Mouse (Mus musculus): ENCODE results near the gene Acan.
A peak's percentile ranks its signal among the peaks of the same experiment; 100 is the strongest.

Acan gene

DNA sequence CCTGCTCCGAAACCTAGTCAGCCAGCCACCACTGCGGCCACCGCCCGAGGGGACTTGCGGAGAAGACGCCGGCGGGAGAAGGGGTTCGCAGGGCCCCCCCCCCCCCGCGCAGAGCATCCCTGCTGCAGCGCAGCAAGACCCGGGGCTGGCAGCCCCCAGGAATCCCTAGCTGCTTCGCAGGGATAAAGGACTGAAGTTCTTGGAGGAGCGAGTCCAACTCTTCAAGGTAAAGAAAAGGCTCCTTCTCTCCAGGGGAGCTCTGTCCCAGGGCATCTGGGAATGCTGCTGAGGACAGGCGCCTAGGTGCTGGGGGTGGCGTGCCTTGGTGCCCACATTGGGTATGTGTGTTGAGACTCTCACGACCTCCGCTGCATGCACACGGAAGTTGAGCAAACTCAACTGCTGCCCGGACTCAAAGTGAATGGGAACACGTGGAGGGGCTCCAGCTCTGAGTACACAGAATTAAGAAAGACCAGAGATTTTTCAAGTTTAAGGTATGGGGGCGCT, at the start of gene Acan:
Gene Acan (plus strand): TSS at position 101 of the 507 bp plus-strand sequence.
- no peak for DNase-seq (ENCODE audit: low spot score in 2 of 2)

- DNase-seq (ENCODE audit: low spot score in 2 of 2), result no peak
These were observed 31.9 kb upstream of the Acan start for GRCm38 (mm10) chr7:79021293-79021905.

- no peak for DNase-seq (ENCODE audit: low spot score in 2 of 2)
These were observed 24.1 kb upstream of the Acan start for GRCm38 (mm10) chr7:79029138-79029537.

- DNase-seq (ENCODE audit: low spot score in 2 of 2), result no peak
These were observed 19.5 kb upstream of the Acan start for GRCm38 (mm10) chr7:79033745-79034144.

- no peak for DNase-seq (ENCODE audit: low spot score in 2 of 2)
These were observed 18.8 kb upstream of the Acan start for GRCm38 (mm10) chr7:79034521-79034920.

GRCm38 (mm10) chr7:79052081-79052480, 1.2 kb upstream of the Acan start:
- no peak for DNase-seq (ENCODE audit: low spot score in 2 of 2)

DNA sequence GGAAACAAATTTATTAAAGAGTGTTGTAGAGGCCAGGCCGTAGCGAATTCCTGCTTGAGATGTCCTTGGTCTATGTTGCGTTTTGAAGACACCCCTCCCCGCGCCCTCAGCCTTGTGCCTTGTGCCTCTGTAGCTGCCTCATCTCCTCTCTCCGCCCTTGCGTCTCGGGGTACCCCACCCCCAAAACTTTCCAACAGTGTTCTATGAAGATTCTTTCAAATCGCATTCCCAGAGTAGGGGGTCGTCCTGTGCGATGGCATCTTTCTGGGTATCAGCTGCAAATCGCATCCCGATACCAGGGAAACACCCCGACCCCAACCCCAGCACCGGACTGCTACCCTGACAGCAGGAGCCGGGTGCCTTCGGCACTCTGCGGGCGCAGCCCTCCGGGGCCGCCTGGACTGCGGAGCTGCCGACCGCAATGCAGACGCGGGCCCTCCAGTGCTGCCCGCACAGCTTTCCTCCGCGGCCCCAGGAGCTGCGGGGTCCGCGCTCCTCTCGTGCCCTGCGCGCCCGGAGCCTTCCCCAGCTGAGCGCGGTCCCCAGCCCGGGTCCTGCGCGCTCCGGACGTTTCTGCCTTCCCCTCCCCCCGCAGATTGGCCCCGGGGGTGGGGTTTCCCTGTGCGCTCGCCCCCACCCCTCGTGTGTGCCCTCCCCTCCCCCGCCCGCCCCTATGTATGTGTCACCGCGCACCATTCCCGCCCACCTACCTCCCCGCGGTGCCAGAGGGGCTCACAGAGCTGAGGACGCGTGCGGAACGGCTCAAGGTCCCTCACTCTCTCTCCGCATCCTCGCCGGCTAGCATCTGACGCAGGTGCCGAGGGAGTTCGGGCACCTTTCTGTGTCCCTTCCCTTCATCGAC, 531 bp upstream of the Acan start:
- DNase-seq (ENCODE audit: low spot score in 2 of 2), result no peak

DNA sequence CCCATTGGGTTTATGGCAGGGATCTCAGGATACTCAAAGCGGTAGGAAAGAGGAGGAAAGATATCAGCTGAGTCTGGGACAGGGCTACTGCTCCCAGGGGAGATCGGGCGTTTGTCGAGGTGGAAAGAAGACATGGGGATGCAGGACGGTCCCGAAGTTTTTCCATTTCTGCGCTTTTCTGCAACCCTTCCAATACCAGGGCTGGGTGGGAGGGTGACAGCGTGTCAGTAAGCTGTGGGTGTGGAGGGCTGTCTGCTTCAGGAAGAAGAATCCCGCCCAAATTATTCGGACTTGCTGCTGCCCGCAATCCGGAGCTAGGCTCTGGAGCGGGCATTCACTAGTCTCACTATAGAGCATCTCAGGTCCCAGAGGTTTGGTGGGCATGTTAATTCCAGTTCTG, 828 bp downstream of the Acan start:
- DNase-seq (ENCODE audit: low spot score in 2 of 2), result no peak

- no peak for DNase-seq (ENCODE audit: low spot score in 2 of 2)
These were observed 5.3 kb downstream of the Acan start for GRCm38 (mm10) chr7:79058546-79058945.

DNA sequence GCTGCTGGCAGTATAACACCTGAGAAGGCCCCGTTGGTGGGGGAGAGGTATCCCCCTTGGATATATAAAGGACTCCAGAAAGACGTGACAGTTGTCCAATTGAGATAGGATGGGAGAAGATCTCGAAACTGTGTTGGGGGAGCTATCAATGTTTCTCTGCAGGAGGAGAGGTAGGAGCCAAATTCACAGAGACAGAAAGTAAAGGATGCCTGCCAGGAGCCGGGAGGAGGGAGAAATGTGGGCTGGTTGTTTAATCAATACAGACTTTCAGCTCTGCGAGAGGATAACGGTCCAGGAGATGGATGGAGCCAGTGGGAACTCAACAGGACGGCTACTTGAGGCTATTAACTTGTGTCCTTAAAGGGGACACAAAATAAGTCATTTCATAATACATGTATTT, 14.2 kb downstream of the Acan start:
- DNase-seq (ENCODE audit: low spot score in 2 of 2), result no peak

DNA sequence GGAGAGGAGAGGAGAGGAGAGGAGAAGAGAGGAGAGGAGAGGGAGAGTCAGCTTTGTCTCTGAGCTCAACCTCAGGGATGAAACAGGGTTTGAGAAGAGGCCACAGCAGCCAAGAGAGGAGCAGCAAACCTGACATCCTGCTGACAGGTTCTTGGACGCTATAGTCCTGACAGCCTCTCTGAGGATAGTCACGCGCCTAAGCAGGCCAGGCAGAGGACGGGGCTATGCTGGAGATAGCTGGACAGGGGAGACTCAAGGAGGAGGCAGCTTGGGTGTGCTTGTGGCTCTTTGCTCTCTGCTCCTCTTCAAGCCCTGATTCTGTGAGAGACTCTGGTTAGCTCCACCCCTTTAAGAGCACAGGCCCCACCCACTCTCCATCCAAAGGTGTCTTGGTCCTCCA, 14.9 kb downstream of the Acan start:
- no peak for DNase-seq (ENCODE audit: low spot score in 2 of 2)

- no peak for DNase-seq (ENCODE audit: low spot score in 2 of 2)
These were observed 25.9 kb downstream of the Acan start for GRCm38 (mm10) chr7:79079212-79079611.

- DNase-seq (ENCODE audit: low spot score in 2 of 2), result peak; percentile 12 to 57
These were observed 27.5 kb downstream of the Acan start for GRCm38 (mm10) chr7:79080572-79081399.

- DNase-seq (ENCODE audit: low spot score in 2 of 2), result no peak
These were observed 35.8 kb downstream of the Acan start for GRCm38 (mm10) chr7:79089111-79089510.

- DNase-seq (ENCODE audit: low spot score in 2 of 2), result no peak
These were observed 43.2 kb downstream of the Acan start for GRCm38 (mm10) chr7:79096492-79096891.

DNA sequence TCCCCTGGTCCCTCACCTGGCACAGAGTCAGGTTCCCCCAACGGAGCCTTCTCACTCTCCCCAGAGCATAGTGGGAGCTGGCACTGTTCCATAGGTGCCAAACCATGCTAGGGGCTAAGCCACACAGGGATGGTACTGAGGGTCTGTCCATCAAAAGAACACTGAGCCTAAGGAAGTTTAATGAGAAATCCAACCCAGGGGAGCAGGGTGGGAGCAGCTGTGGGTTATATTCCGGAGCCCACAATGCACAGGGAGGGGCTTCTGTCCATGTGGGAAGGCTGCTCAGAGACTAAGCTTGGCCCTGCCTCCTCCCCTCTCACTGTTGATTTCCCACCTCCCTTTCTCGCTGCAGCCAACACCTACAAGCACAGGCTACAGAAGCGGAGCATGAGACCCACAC, 60.6 kb downstream of the Acan start:
- DNase-seq (ENCODE audit: low spot score in 2 of 2), result no peak

GRCm38 (mm10) chr7:79123465-79123864, 70.2 kb downstream of the Acan start:
- DNase-seq (ENCODE audit: low spot score in 2 of 2), result no peak

DNA sequence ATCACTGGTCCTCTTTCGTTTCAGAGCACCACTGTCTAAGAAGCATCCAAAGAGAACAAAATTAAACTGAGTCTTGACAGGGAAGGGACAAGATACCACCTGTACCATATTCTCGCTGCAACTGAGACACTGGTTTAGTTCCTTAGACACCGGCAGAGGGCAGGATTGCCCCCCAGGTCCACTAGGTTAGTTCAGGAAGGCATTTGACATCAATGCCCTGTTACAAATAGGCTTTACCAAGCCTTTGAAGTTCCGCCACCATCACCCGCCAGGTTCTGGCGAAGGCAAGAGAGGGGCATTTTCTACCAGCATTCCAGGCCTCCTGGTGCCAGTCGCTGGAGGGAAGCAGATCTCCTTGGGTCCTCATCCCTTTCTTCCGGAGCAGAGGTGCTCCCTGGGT, 76.6 kb downstream of the Acan start:
- DNase-seq (ENCODE audit: low spot score in 2 of 2), result no peak

DNA sequence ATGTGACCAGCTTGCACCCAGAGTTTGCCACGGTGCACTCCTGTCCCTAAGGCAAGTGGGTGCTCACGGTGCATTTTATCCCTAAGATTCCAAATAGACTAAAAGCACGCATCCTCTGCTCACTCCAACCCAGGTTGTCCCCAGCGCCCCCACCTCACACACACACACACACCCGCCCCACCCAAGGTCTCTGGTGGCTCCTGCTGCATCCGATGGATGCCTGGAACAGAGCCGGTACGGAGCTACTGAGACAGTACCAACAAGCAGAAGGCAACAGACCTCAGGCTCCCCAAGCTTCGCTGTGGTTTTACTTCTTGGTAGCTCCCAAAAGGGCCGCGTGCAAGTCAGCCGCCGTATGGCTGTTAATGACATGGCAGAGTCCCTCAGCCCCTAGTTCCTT, 77.1 kb downstream of the Acan start:
- DNase-seq (ENCODE audit: low spot score in 2 of 2), result no peak

DNA sequence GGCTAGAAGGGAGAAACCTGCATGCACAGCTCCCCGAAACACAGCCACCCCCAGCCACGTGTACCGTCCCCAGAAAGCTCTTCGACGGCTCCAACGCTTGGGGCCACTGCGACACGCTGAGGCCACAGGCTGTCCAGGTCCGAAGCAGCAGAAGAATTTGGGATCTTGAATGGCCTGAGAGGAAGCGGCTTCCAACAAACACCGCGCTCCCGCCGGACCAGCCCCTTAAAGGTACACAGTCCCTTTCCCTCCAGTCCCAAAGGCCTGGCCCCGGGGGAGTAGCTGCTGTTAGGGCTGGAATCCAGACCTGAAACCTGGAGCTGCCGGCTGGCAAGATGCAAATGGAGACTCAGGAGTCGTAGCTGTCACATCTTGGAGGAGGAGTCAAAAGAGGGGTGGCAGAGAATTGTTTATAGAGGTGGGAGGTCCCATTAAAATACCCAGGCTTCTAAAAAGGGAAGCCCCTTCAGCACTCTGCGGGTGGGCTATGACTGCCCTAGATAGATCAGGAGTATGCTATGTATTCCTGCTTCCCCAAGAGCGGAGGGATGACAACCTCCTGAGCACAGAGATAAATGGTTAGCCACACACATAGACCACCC, 77.7 kb downstream of the Acan start, which contains the start of gene Hapln3:
Gene Hapln3 (minus strand): TSS at position 176 of the 602 bp plus-strand sequence.
- no peak for DNase-seq (ENCODE audit: low spot score in 2 of 2)

- no peak for DNase-seq (ENCODE audit: low spot score in 2 of 2)
These were observed 80.1 kb downstream of the Acan start for GRCm38 (mm10) chr7:79133391-79133790.

Measured in urinary bladder, adult 18-20 months (tissue).